Mouse (Mus musculus) myocyte (in vitro differentiated cells): Measurements from ENCODE around the gene Tmem201.

Experiments used
- E2F4 ChIP-seq: IDR thresholded peaks from one replicate; pipeline ENCODE4 v1.6.1; 2011; ENCODE audit warnings: mild to moderate bottlenecking, control low read depth, moderate library complexity; ENCODE audit not compliant: insufficient read depth
- MAX ChIP-seq: IDR thresholded peaks from one replicate; pipeline ENCODE4 v1.6.1; 2011; ENCODE audit warnings: low read depth, mild to moderate bottlenecking, control low read depth
- MYOD1 ChIP-seq, 3 experiments: IDR thresholded peaks; one replicate each; pipeline ENCODE4 v1.6.1; 2011; ENCODE audit warnings: control low read depth in 2 of 3, low read depth in 2 of 3, mild to moderate bottlenecking in 2 of 3, moderate library complexity in 1 of 3; ENCODE audit not compliant: insufficient read length in 2 of 3, control insufficient read depth in 1 of 3
- POLR2A ChIP-seq: IDR thresholded peaks from one replicate; pipeline ENCODE4 v1.6.1; 2011; ENCODE audit warnings: low read depth, mild to moderate bottlenecking, control low read depth, moderate library complexity; ENCODE audit not compliant: insufficient read length
- POLR2AphosphoS2 ChIP-seq: IDR thresholded peaks from one replicate; pipeline ENCODE4 v1.6.1; 2011; ENCODE audit warnings: low read depth, control low read depth; ENCODE audit not compliant: insufficient read length
- TCF12 ChIP-seq: IDR thresholded peaks from one replicate; pipeline ENCODE4 v1.6.1; 2011; ENCODE audit warnings: mild to moderate bottlenecking, control low read depth; ENCODE audit not compliant: poor library complexity, insufficient read depth, severe bottlenecking
- TCF3 ChIP-seq: IDR thresholded peaks from one replicate; pipeline ENCODE4 v1.6.1; 2011; ENCODE audit warnings: low read depth, control low read depth; ENCODE audit not compliant: insufficient read length

- TF ChIP-seq POLR2A = no peak
- no peak for TF ChIP-seq MAX
- peak; percentile 96 for TF ChIP-seq TCF12
- TF ChIP-seq E2F4 = no peak
- TF ChIP-seq TCF3 = peak; percentile 87
- no peak for TF ChIP-seq POLR2AphosphoS2
- TF ChIP-seq MYOD1 (IDR thresholded peaks at IDR 0.05; ENCODE audit: control insufficient read depth in 1 of 3, insufficient read length in 2 of 3, low read depth in 2 of 3) = peak; percentile 66 to 93 (median 86)
Measured at GRCm38 (mm10) chr4:149732313-149732712, 5.5 kb downstream of the Tmem201 start.
